In the genomic region with DNA sequence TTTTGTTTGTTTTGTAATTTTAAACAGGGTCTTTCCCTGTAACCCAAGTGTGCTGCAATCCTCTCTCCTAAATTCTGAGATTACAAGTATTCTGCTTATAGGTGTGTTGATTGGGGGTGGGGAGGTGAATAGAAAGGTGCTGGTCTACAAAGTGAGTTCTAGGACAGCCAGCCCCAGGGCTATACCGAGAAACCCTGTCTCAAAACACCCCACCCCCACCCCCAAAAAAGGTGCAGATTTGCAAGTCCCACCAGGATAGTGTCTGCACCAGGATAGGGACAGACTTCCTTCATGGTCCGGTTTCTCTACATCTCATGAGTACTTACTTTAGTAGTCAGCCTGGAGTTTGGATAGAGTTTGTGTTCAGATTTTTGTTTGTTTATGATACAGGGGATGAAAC, we compare ENCODE assay signal across 35 mouse cellular contexts. TPM values are rescaled to one million over a fixed set of nuclear protein-coding genes. Genes with fewer than 3 reads are reported as not detected.
"Had no signal": no experiment of that assay in that cellular context is flagged by ENCODE, and none has a peak within 500 bp of the region (broad histone marks: within the 10 kb centered on the region; RNA-seq: fewer than 3 reads in every experiment).

No protein-coding gene starts in this region.

- H3K4me2 ChIP-seq: heart, embryonic 12.5 days; hindbrain, embryonic 12.5 days; hindbrain, embryonic 14.5 days; intestine, embryonic 15.5 days; limb, embryonic 13.5 days; limb, embryonic 15.5 days; liver, embryonic 12.5 days had no signal

- H3K9ac ChIP-seq: heart, embryonic 12.5 days; hindbrain, embryonic 12.5 days; hindbrain, embryonic 14.5 days; intestine, embryonic 15.5 days; limb, embryonic 13.5 days; limb, embryonic 15.5 days; liver, embryonic 12.5 days had no signal

- DNase-seq: gastrocnemius, postnatal 14 days; gastrocnemius, postnatal 36 days; heart, adult 11 months; heart, adult 2 months; heart, postnatal 10 days; heart, postnatal 4 days; kidney, adult 18-20 months; kidney, adult 8-10 months; kidney, postnatal 10 days; kidney, postnatal 25 days; kidney, postnatal 4 days; left cerebral cortex, postnatal 4 days had no signal

- H3K9me3 ChIP-seq: heart, embryonic 10.5 days; heart, embryonic 12.5 days; hindbrain, embryonic 10.5 days; hindbrain, embryonic 12.5 days; intestine, embryonic 15.5 days; limb, embryonic 13.5 days; limb, embryonic 15.5 days; liver, embryonic 12.5 days had no signal

- H3K27me3 ChIP-seq: heart, embryonic 12.5 days; hindbrain, embryonic 12.5 days; intestine, embryonic 15.5 days; limb, embryonic 13.5 days; limb, embryonic 15.5 days had no signal

- H3K4me1 ChIP-seq: hindbrain, embryonic 12.5 days; intestine, embryonic 15.5 days; liver, embryonic 12.5 days had no signal

- H3K4me3 ChIP-seq: heart, adult 2 months; heart, embryonic 10.5 days; heart, embryonic 12.5 days; hindbrain, embryonic 10.5 days; hindbrain, embryonic 12.5 days; intestine, embryonic 15.5 days; layer of hippocampus, adult 2 months; limb, embryonic 13.5 days; limb, embryonic 15.5 days; liver, embryonic 12.5 days had no signal

- H3K36me3 ChIP-seq: heart, embryonic 10.5 days; heart, embryonic 12.5 days; hindbrain, embryonic 10.5 days; hindbrain, embryonic 12.5 days; intestine, embryonic 15.5 days; limb, embryonic 13.5 days; limb, embryonic 15.5 days; liver, embryonic 12.5 days had no signal

- ATAC-seq: hindbrain, embryonic 16.5 days; inflammation-experienced regulatory T-cells, adult 6 months; intestine, embryonic 15.5 days; intestine, postnatal 0 days; liver, embryonic 12.5 days had no signal

- H3K27ac ChIP-seq: heart, adult 2 months; heart, embryonic 10.5 days; hindbrain, embryonic 10.5 days; hindbrain, embryonic 12.5 days; hindbrain, embryonic 14.5 days; intestine, embryonic 15.5 days; layer of hippocampus, adult 2 months; limb, embryonic 13.5 days; limb, embryonic 15.5 days; liver, embryonic 12.5 days had no signal

RNA-seq across cellular contexts. Expression of a gene that starts 2.5 kb away (rescaled TPM):
- total RNA-seq: gastrocnemius, adult 18-20 months had no signal
- polyA plus RNA-seq: inflammation-experienced regulatory T-cells, adult 6 months had no signal

RNA-seq across cellular contexts. Expression of a gene that starts 9.1 kb away (rescaled TPM):
- total RNA-seq: gastrocnemius, adult 18-20 months; gastrocnemius, adult 8-10 months; gastrocnemius, postnatal 14 days; heart, postnatal 25 days; liver, adult 2 months had no signal
- polyA plus RNA-seq: intestine, postnatal 0 days; liver, adult 2 months had no signal

RNA-seq across cellular contexts. Expression of a gene that starts 17.4 kb away (rescaled TPM):
- total RNA-seq: gastrocnemius, adult 8-10 months; gastrocnemius, postnatal 36 days; heart, postnatal 10 days; heart, postnatal 4 days; layer of hippocampus, adult 2 months; liver, adult 2 months had no signal
- polyA plus RNA-seq: gonadal fat pad, adult 2 months; heart, embryonic 14.5 days; heart, embryonic 16.5 days; hindbrain, embryonic 10.5 days; inflammation-experienced regulatory T-cells, adult 6 months; intestine, embryonic 15.5 days; intestine, postnatal 0 days; kidney, embryonic 14.5 days; kidney, embryonic 16.5 days; limb, embryonic 11.5 days; limb, embryonic 13.5 days; liver, adult 2 months; liver, embryonic 12.5 days had no signal

RNA-seq across cellular contexts. Expression of a gene that starts 24.7 kb away (rescaled TPM):
- total RNA-seq: gastrocnemius, adult 18-20 months; gastrocnemius, adult 8-10 months; gastrocnemius, postnatal 14 days; gastrocnemius, postnatal 36 days; heart, adult 2 months; heart, postnatal 10 days; heart, postnatal 25 days; heart, postnatal 4 days; liver, adult 2 months had no signal
- polyA plus RNA-seq: gonadal fat pad, adult 2 months; heart, adult 2 months; heart, embryonic 12.5 days; heart, embryonic 14.5 days; heart, embryonic 16.5 days; inflammation-experienced regulatory T-cells, adult 6 months; intestine, postnatal 0 days; limb, embryonic 15.5 days; liver, adult 2 months; liver, embryonic 12.5 days had no signal
